Mouse (Mus musculus) layer of hippocampus, adult 8-10 months (tissue): ENCODE results near the gene Tsr3. TPM values are rescaled to one million over a fixed set of nuclear protein-coding genes. Genes with fewer than 3 reads are reported as not detected.

Source experiments
- DNase-seq, 2 experiments: peaks; one replicate each; pipeline ENCODE4 v3.0.0; 2022; ENCODE audit warnings: low spot score in 2 of 2
- total RNA-seq, 4 experiments: library from RNA; stranded (reverse); gene quantifications; 2 replicates each; pipeline ENCODE4 v1.2.4; 2022

Tsr3 gene
- total RNA-seq, 4 experiments from 2014 or later, result 22.9 to 28.4 (median 24.9) TPM

DNA sequence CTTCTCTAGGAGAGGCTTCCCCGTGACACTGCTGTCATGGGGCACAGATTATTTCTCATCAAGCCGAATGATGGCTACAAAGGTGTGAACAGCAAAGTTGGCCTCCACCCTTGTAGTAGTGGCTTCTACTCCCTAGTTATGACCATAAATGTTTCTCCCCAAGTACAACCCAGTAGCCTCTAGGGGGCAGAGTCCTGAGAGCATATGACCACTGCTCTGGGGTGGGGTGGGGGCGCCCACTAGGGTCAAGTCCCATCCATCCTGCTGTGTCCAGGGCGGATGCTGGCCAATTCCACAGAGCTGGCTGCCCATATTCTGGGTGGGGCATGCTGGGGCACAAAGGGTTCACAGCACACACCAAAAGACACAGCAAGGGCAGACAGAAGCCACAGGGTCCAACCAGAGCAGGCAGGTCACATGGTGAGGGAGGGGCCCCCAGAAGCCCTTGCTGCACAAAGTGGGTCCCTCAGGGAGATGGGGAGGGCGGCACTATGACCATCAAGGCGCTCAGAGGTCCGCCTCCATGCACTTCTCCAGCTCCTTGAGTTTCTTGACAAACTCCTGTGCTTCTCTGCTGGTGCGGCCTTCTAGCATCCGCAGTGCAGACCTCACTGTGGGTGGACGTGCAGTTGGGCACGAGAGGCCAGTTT, 3.3 kb downstream of the Tsr3 start:
- DNase-seq, result no peak

DNA sequence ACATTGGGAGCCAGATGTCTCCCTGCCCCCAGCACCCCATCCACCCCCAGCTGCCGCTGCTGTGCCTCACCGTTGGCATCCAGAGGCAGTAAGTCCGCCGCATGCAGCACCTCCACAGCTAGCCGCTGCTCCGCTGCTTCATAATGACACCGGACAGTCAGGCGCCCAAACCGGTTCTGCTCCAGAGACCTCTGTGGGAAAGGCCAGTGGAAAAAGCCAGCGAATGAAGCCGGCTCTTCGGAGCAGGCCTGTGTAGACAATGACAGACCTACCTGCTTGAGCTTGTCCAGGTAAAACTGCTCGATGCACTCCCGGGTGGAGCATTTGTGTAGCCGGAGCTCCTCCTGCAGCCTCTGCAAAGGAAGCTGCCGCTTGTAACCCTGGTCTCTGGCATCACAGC, 4.3 kb downstream of the Tsr3 start:
- DNase-seq, result no peak

DNA sequence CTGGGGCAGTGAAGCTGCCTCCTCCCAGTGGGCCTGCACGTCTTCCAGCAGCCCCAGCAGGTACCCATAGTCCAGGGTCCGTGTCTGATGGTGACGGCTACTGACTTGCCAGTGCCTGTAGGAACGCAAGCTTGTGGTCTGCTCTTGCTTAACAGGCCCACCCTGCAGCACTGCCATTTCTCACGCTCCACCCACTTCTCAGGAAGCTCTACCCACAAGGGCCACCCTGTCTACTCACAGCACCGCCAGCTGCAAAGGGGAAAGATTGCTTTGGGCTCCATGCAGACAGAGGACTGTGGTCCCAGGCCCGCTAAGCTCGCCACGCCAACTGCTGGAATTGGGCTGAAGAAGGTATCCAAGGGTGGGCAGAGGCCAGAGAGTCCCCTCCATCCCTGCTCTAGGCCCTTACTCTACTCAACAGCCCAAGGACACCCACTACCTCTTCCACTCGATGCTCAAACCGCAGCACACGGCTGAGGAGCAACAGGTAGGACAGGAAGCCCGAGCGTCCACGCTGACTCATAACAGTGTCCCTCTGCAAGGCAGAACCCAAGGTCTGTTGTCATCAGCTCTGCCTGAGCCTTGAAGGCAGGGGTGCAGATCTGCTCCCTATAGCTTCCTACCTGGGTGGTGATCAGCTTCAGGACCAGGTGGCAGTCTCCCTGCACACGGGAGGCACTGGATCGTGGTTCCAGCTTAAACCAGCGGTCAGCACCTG, 8.2 kb downstream of the Tsr3 start:
- no peak for DNase-seq

DNA sequence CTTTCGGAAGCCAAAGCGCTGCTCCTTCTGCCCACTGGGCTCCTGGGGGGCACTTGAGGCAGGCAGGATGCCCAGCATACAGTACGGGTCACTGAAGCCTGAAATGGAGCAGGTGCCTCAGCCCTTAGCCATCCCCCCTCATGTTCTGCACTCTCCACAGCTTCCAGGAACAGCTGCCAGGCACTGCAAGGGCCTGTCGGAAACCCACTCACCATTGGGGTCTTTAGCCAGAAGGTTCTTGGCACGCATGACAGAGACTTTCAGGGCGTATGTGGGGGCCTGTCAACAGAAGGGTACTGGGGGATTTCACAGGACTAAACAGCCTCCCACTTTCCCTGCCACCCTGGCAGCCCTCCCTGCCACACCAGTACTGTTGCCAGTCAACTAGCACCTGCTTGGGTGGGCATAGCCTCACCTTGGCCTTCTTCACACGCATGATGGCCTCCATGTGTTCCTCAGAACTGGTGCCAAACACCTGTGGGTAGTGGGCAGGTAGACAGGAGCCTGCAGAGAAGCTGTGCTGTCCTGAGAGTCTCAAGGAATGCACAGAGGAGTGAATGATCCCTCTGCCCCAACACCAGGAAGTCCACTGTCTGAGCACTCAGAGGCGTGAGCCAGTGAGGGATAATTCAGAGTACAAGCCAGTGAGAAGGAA, 10.3 kb downstream of the Tsr3 start:
- no peak for DNase-seq

DNA sequence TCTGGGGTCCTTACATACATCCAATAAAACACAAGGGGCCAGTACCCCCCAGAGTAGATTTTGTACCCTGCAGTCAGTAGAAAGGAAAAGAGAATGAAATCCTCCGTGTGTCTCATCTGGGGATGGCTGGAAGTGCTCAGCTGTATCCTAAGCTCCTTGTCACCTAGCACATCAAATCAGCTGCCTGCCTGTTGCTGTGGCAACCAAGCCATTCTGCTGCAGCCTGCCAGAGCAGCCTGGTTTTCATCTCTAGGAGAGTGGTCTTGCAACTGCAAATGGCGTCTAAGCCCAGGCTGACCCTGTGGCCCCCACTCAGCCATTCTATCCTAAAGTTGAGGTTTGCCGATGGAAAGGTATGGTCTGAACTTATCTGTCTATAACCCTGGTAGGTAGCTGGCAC, 12.7 kb downstream of the Tsr3 start:
- DNase-seq, result no peak

DNA sequence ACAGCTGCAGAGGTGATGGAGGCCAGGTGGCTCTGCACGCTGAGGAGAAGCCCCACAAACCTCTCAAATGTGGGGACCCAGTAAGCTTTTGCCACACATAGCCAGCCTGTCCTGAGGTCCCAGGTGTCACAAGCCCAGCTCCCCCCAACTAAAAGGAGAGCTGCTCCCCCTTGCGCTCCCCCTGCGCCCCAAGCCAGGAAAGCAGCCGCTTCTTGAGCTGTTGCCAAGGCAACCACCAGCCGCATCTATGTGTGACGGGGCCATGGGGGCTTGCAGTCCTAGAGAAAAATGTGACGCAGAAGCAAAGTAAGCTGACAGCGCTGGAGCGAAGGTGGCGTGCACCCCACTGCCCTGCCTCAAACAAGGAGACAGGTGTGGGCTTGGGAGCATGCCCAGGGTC, 13.8 kb downstream of the Tsr3 start:
- DNase-seq, result peak in 1 of 2 experiments; percentile 48

DNA sequence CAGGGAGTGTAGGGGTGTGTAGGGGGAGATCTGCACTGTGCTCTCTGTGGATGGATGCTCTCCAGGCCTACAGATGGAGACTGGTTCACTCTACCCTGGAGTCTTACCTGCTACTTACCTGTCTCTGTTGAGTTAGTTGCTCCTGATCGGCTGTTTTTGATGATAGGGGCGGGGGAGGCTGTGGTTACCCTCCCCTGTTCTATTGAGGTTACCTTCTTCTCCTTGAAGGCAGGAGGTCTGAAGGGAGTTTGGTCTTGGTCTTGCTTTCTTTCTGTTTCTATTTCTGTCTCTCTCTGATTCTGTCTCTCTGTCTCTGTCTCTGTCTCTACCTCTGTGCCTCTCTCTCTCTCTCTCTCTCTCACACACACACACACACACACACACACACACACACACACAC, 15.1 kb downstream of the Tsr3 start:
- DNase-seq, result no peak

DNA sequence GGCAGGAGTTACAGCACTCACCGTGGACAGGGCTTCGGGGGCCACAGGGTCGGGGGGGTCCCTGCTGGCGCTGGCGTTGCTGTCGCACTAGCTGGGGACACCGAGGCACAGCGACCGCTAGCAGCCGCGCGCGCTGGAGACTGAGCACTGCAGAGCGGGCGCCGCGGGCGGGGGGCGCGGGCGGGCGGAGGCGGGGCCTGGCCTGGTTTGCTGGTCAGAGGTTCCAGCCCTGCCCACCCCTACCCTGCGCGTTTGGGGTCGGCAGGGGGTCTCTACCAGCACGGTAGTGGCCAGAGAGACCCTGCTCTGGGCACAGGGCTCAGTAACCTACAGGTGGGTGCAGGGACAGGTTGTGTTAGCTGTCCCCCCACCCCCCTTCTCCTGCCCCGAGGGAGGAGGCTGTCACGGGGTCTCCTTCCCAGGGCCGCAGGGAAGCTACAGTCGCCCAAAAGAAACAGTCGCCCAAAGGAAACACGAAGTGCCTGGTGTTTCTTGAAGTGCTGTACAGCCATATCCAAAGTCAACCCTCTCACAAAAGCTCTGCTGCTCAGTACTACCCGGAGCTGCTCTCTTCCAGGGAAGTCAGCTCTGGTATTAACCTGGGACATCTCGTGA, 16.3 kb downstream of the Tsr3 start, which contains the start of gene Baiap3:
Gene Baiap3, minus strand, starts transcription at position 225 of the 615 bp plus-strand sequence.
- no peak for DNase-seq

DNA sequence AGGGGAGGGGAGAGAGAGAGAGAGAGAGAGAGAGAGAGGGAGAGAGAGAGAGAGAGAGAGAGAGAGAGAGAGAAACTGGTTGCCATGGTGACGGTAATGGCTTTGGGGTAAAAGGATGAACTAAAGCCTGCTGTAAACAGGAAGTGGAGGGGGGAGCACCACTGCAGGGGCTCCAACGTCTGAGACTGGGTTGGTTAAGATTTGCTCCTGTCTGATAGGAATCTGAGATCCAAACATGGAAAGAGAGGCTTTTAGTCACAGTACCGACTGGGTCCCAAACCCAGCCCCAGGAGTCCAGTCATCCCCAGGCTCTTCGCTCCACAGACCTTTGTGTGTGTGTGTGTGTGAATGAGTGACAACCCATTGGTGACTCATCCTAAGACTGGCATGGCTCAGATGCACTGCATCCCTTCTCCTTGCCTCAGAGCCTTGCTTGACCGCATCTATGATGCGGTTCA, 17.9 kb downstream of the Tsr3 start:
- no peak for DNase-seq

DNA sequence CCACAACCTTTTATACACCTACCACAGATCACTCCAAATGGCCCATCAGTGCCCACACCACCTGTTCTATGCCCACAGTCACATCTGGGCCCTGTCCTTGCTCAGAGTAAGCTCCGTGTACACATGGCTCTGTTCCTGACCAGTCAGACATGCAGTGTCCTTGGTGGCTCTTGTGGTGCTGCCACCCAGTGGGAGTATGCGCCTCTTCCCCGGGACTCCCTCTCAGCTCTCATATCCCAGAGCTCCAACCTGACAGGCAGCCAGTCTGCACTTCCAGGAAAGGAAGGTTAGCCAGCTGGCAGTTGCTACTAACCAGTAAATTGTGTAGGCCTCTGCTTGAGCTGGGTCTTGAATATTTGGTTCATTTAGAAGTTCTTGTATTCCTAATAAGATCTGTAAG, 24.5 kb downstream of the Tsr3 start:
- peak in 1 of 2 experiments; percentile 44 for DNase-seq

DNA sequence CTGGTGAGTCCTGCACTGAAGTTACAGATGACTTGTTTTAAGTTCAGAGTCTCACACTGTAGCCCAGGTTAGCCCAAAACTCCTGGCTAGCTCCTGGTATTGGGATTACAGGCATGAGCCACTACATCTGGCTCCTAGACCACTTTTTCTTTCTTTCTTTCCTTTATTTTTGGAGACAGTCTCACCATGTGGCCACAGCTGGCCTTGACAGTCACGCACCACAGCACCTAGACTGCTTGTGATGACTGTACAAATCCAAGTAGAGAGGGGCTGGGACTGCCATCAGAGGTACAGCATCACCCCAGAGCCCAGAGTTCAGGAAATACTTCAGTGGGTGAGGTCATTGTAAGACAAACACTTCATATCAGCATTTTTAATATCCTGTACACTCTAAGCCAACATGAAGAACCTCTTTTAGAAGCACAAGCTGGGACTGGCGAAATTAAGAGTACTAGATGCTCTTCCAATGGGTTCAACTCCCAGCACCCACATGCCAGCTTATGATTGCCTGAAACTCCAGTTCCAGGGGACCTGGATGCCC, 30.9 kb downstream of the Tsr3 start:
- no peak for DNase-seq

DNA sequence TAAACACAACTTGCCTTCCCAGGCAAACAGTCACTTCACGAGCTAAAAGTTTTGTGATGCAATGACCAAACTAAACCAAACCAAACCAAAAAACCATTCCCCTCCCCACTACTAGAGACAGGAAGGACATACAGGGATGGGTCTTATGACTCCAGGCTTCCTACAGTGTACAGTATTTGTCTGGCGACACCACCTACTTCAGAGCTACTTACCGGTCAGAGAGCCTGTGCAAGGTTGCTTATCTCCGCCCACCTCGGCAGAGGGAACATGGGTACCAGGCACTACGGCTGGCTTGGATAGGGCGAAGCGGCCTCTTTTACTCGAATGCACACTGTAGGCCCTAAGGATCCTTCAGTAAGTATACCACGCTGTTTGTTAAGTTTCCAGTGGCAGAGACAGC, 32.4 kb downstream of the Tsr3 start:
- no peak for DNase-seq

DNA sequence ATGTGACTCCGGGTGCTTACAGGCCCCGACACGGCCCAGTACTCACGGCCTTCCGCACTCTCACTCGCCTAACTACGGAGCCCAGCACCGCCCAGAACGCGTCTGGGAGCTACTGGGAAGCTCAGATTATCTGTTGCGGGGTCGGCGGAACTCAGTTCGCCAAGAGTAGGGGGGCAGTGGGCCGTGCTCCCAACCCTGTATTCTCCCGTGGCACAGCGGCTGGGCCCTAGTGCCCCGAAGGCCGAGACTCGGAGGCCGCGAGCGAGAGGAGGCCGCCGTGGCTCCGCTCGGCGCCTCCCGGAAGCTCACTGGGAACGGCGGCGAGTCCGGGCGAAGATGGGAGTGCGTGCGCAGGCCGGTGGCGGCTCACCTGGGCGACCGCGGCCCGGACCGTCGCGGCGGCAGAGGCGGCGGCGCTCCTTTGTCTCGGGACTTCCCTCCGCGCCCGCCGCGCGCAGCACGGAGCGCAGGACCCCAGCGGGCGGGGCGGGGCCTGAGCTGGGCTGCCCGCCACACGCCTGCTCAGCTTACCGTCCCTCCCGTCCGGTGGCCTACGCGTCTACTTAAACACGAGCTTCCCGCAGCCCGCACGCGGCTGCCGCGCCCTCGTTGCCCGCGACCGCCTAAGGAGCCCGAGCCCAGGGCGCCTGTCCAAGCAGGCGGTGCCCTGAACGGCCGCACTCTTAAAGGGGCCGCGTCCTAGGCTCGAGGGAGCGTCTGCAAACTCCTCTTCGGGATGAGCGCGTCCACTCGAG, 33.2 kb downstream of the Tsr3 start:
- peak; percentile 82 to 93 for DNase-seq

DNA sequence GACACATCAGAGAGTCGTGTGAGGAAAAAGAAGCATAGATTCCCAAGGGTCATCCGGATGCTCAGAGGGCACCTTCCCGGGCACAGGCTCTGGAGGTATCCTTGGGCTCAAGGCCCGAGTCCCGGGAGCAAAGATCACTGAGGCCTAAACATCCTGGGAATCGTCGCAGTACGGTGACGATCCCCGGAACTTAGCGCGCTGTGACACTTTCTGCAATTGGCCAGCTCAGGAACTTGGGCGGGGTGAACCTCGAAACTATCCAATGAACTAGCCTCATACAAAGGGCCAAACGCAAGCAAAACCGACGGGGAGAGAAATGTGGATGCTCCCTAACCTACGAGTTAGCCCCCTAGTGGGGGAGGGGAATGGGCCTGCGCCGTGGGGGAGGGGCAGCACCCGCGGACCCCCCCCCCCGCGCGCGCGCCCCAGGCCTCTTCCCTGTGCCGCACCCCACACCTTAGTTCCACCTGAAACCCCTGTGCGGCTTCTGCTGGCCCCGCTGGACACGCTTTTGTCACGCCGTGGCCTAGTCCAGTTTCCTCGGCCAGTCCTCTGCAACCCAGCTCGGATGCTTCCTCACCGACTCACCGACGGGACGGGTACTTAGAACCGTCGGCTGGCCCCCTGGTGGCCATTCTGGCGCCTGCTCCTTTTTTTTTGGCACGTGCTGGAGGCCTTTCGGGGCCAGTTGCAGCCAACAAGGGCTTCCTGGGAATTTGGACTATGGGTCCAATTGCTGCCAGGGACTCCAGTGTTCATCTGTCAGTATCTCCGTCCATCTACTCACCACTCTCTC, 33.9 kb downstream of the Tsr3 start:
- peak; percentile 92 to 98 for DNase-seq

DNA sequence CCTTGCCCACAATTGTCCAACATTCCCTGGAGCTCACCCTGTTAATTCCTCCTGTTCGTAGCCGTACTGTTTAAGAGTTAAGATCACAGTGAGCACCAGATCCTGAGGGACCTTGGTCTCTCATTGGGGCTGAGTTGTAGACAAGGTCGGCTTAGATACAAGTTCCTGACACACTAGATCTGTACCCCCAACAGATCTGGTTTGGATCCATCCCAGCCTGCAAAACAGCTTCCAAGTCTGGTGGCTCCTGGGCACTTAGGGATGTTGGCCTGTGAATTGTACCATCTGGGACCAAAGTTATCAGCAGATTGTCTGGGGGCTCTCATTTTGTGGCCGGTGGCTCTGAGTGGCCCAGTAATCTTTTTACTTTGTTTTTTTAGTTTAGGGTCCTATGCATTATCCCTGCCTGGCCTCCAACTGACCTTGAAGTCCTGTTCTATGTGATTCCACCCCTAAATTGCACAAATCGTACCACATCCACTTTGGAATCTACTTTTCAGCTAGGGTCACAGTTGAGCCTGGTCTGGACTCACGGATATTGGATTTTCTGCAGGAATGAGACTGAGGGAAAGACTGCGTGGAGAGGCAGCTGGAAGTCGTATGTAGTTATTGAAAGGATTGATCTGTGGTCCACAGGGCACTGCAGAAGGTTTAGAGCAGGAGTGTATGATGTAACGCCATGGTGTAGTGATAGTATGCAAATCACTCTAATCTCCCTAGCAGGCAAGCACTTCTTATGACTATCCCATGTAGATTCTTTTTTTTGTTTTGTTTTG, 34.8 kb downstream of the Tsr3 start, which contains the start of gene Ube2i:
Gene Ube2i, minus strand, starts transcription at position 52 of the 776 bp plus-strand sequence.
- DNase-seq, result no peak

DNA sequence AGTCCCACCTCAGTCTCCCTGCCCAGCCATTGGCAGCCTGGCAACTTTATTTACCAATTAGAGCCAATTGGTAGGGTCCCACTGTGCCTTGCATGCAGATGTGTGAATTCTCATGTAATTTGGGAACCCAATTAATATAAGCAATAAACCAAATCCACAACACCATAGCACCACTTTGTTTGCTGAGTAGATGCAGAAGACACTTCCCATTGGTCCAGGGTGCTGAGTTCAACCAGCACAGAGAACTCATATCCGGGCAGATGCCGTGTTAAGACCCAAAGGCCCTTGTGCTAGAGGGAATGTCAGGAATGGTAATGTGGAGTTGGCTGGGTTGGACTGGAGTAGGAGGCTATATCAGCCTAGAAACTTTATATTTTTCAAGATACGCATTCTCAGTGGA, 35.9 kb downstream of the Tsr3 start:
- DNase-seq, result no peak

DNA sequence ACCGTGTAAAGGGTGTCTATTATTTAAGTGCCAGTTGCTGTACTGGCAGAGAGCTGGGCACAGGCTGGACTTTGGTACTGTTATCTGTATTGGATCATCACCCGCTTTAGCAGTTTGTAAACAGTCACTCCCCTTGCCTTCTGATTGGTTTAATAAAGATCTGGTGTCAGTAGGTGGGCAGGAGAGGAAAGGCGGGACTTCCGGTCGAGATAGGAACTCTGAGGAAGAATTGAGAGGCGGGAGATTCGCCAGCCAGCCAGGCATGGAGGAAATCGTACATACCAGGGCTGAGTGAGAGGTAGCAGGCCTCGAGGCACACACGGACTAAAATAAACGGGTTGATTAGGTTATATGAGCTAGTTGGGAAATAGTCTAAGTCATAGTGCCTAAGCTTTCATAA, 42.2 kb downstream of the Tsr3 start:
- no peak for DNase-seq

DNA sequence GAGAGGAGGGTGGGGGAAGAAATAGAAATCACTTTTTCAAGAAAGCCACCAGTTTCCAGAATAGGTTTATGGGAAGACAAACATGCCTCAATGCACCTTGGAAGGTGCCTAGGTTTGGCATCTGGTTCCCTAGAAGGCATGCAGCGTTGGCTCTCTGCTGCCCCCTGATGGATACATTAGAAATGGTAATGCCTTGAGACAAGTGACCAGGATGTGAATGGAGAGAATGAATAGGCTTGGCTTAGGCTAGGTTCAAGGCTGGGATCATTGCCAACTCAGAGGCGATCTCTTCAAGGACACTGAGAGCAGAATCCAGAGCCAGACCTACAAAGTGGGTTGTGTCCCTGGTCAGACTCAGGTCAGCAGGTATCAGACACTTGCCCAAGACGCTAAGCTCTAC, 45.1 kb downstream of the Tsr3 start:
- peak; percentile 26 to 56 for DNase-seq

DNA sequence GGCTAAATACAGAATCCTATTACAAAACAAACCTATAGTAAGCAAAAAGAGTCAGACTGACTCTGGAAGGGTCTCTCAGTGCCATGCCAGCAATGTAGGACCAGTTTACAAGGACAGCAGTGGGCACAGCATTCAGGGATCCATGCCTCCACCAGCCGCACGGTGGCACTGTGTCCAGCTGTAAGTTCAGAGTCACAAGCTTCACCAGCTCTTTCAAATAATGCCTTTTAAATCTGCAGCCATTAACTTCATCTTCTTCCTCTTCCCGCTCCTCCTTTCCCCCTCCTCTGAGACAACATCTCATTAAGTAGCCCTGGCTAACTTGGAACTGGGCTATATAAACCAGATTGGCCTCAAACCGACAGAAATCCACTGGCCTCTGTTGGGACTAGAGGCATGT, 48.9 kb downstream of the Tsr3 start:
- peak in 1 of 2 experiments; percentile 47 for DNase-seq
